Mouse (Mus musculus): ENCODE measurements at regions not wholly inside any gene's neighbourhood (a gene's known extent, or its start where the extent isn't known, plus 50 kb on each side); places are given as distances from the start of the nearest gene placed in this dataset.

DNA sequence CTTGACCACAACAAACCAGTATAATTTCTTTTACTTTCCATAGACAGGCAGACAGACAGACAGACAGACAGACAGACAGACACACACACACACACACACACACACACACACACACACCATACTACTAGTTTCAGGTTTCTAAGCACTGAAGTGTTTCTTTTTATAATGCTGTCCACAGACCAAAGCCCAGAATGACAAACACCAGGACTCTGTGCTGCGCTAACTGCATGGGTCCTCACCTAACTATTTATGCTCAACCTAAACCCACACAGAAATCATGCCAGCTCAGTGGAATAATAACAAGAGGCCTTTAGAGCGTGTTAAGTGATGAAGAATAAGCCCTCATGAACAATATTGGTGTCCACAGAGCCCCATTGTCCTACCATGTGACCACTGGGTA, 325.0 kb upstream of the Slc24a5 start:
- Histone ChIP-seq H3K9ac (ENCODE audit: low read length) (no peak overlapping the region), H3K27ac (ENCODE audit: low read length) (peak overlapping the region; percentile 83), H3K27me3 (ENCODE audit: control insufficient read depth, insufficient read depth, low read length) (no peaks in the 10 kb centered on the region), H3K4me2 (ENCODE audit: low read depth, low read length) (no peak overlapping the region), H3K9me3 (replicated peaks; ENCODE audit: control insufficient read depth, low read length) (no peaks in the 10 kb centered on the region), H3K36me3 (ENCODE audit: control insufficient read depth, insufficient read depth) (no peaks in the 10 kb centered on the region), H3K4me1 (ENCODE audit: control insufficient read depth, insufficient read depth, low read length) (peaks cover 17% of the 10 kb centered on the region; the same call in 1 of the 2 replicates), H3K4me3 (ENCODE audit: low read length) (no peak overlapping the region)
- 51% methylated on average over 2 of the region's 2 CpGs for WGBS
- peak; percentile 66; the same call in 1 of the 2 replicates for ATAC-seq (replicated peaks; ENCODE audit: extremely low read depth, insufficient read depth, low FRiP score)

DNA sequence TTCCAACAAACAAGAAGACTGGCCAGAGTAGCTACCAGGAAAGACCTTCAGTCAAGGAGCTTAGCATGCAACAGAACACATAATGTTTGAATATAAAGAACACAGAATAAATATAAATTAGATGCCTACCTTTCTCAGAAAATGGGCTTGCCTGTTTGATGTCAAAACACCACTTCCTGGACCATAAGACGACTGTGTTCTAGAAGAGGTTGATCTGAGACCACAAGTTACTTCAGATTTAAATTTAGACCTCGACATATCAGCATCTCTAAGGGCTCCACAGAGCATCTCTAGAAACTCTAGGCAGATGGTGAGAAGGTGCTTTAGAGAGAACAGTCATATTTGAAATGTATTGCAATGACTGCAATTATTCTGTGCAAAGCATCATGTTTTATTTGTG, 322.9 kb upstream of the Slc24a5 start:
- 81% methylated on average over 2 of the region's 2 CpGs for WGBS
- no peaks in the 10 kb centered on the region for H3K9me3 ChIP-seq (replicated peaks; ENCODE audit: control insufficient read depth, low read length)
- no peaks in the 10 kb centered on the region for H3K36me3 ChIP-seq (ENCODE audit: control insufficient read depth, insufficient read depth)
- H3K27ac ChIP-seq (ENCODE audit: low read length), result no peak overlapping the region
- H3K27me3 ChIP-seq (ENCODE audit: control insufficient read depth, insufficient read depth, low read length), result no peaks in the 10 kb centered on the region
- no peak overlapping the region for H3K4me3 ChIP-seq (ENCODE audit: low read length)
- H3K4me1 ChIP-seq (ENCODE audit: control insufficient read depth, insufficient read depth, low read length), result peaks cover 22% of the 10 kb centered on the region; the same call in 1 of the 2 replicates
- H3K4me2 ChIP-seq (ENCODE audit: low read depth, low read length), result no peak overlapping the region
- H3K9ac ChIP-seq (ENCODE audit: low read length), result no peak overlapping the region
- ATAC-seq (replicated peaks; ENCODE audit: extremely low read depth, insufficient read depth, low FRiP score), result no peak

DNA sequence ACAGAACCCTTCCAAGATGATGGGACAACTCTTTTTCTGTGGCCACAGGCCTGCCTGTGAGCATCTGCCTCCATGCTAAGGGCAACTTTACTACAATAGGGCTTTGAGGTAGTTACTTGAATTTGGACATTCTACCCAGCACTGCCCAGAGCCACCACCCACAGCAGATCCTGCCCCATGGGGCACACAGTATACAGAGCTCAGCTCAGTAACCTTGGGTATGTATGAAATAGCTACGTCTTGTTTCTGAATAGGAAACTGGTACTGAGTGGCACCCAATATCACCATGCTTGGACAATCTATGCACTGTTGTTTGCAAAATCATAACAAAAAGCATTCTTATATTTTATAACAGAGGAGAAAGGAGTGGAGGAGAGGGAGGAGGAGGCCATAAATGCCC, 320.8 kb upstream of the Slc24a5 start:
- H3K27ac ChIP-seq (ENCODE audit: low read length), result peak overlapping the region; percentile 78
- no peak overlapping the region for H3K9ac ChIP-seq (ENCODE audit: low read length)
- H3K4me1 ChIP-seq (ENCODE audit: control insufficient read depth, insufficient read depth, low read length), result peaks cover 19% of the 10 kb centered on the region; the same call in 1 of the 2 replicates
- ATAC-seq (replicated peaks; ENCODE audit: extremely low read depth, insufficient read depth, low FRiP score), result no peak
- no peaks in the 10 kb centered on the region for H3K36me3 ChIP-seq (ENCODE audit: control insufficient read depth, insufficient read depth)
- no peak overlapping the region for H3K4me3 ChIP-seq (ENCODE audit: low read length)
- H3K4me2 ChIP-seq (ENCODE audit: low read depth, low read length), result no peak overlapping the region
- no peaks in the 10 kb centered on the region for H3K9me3 ChIP-seq (replicated peaks; ENCODE audit: control insufficient read depth, low read length)
- 72% methylated on average over 1 of the region's 1 CpGs for WGBS
- no peaks in the 10 kb centered on the region for H3K27me3 ChIP-seq (ENCODE audit: control insufficient read depth, insufficient read depth, low read length)

DNA sequence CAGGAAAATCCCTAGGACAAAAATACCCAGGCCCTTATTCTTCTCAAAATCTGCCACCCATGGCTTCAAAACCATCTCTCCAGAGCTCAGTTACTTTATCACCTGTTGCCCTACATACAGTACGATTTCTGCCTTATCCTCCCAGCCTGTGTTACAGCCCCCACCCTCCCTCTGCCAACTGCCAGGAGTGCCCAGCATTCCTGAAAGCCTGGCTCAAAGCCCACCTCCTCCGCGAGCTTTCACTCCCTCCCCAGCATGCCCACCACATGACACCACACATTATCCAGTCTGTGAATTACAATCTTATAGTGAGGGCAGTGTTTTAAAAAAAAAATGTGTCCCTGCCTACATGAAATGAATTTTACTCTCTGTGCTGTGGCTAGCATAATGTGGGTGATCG, 320.3 kb upstream of the Slc24a5 start:
- 35% methylated on average over 4 of the region's 4 CpGs for WGBS
- Histone ChIP-seq H3K9me3 (replicated peaks; ENCODE audit: control insufficient read depth, low read length) (no peaks in the 10 kb centered on the region), H3K4me2 (ENCODE audit: low read depth, low read length) (no peak overlapping the region), H3K27ac (ENCODE audit: low read length) (peak overlapping the region; percentile 78), H3K9ac (ENCODE audit: low read length) (no peak overlapping the region), H3K27me3 (ENCODE audit: control insufficient read depth, insufficient read depth, low read length) (no peaks in the 10 kb centered on the region), H3K4me1 (ENCODE audit: control insufficient read depth, insufficient read depth, low read length) (peaks cover 17% of the 10 kb centered on the region; the same call in 1 of the 2 replicates), H3K36me3 (ENCODE audit: control insufficient read depth, insufficient read depth) (no peaks in the 10 kb centered on the region), H3K4me3 (ENCODE audit: low read length) (no peak overlapping the region)
- peak; percentile 91 for ATAC-seq (replicated peaks; ENCODE audit: extremely low read depth, insufficient read depth, low FRiP score)

DNA sequence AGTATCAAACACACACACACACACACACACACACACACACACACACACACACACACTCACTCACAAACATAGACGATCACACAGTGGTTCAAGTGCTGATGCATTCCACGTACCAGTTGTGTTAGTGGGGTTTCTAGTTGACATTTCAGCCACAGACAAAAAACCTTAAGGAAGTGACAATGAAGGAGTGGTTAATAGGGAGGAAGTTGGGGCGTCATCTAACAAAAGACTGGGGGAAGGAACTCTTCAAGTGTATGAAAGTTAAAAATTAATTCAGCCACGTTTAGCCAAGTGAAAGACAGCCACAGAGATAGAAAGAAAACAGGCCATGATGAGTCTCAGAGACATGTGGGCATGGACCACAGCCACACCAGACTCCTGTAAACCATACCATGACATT, 316.1 kb upstream of the Slc24a5 start:
- WGBS, result 60% methylated on average over 4 of the region's 4 CpGs
- Histone ChIP-seq H3K27me3 (ENCODE audit: control insufficient read depth, insufficient read depth, low read length) (no peaks in the 10 kb centered on the region), H3K4me3 (ENCODE audit: low read length) (no peak overlapping the region), H3K4me1 (ENCODE audit: control insufficient read depth, insufficient read depth, low read length) (peaks cover 12% of the 10 kb centered on the region; the same call in 1 of the 2 replicates), H3K9me3 (replicated peaks; ENCODE audit: control insufficient read depth, low read length) (no peaks in the 10 kb centered on the region), H3K4me2 (ENCODE audit: low read depth, low read length) (no peak overlapping the region), H3K27ac (ENCODE audit: low read length) (no peak overlapping the region), H3K9ac (ENCODE audit: low read length) (no peak overlapping the region), H3K36me3 (ENCODE audit: control insufficient read depth, insufficient read depth) (no peaks in the 10 kb centered on the region)
- no peak for ATAC-seq (replicated peaks; ENCODE audit: extremely low read depth, insufficient read depth, low FRiP score)

DNA sequence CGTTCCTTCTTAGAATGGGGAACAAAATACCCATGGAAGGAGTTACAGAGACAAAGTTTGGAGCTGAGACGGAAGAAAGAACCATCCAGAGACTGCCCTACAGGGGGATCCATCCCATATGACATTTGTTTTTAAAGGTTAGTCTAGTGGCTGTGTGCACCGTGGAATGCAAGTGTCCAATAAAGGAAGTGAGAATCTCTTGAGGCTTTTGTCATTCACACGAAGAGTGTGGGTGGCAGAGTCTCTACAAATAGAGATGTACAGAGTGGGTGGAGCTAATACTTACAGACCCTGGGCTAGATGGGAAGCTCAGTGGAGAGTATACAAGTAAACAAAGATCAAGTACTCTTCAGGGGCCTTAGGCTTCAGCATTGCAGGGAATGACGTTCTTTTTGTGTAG, 314.2 kb upstream of the Slc24a5 start:
- no peak for ATAC-seq (replicated peaks; ENCODE audit: extremely low read depth, insufficient read depth, low FRiP score)

DNA sequence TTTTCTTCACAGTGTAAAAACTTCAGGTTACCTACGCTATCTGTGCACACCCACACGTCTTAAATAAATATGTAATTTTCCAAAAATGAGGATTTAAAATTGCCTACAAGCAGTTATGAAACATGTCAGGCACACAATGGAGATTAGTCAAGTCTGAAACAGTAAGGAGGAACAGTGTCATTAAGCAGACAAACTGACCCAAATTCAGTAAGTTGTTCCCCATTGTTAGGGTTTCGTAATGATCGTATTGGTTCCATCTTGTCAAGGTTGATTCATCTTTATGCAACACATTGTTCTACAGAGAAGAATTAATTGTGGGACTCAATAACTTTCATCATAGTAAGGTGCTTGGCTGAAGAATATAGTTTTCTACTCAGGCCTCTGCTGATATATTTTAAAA, 312.7 kb upstream of the Slc24a5 start:
- H3K36me3 ChIP-seq (ENCODE audit: control insufficient read depth, insufficient read depth), result no peaks in the 10 kb centered on the region
- H3K27me3 ChIP-seq (ENCODE audit: control insufficient read depth, insufficient read depth, low read length), result no peaks in the 10 kb centered on the region
- H3K4me1 ChIP-seq (ENCODE audit: control insufficient read depth, insufficient read depth, low read length), result no peaks in the 10 kb centered on the region
- H3K4me3 ChIP-seq (ENCODE audit: low read length), result no peak overlapping the region
- WGBS, result 88% methylated on average over 4 of the region's 4 CpGs
- H3K9me3 ChIP-seq (replicated peaks; ENCODE audit: control insufficient read depth, low read length), result no peaks in the 10 kb centered on the region
- no peak overlapping the region for H3K27ac ChIP-seq (ENCODE audit: low read length)
- no peak for ATAC-seq (replicated peaks; ENCODE audit: extremely low read depth, insufficient read depth, low FRiP score)
- H3K9ac ChIP-seq (ENCODE audit: low read length), result no peak overlapping the region
- no peak overlapping the region for H3K4me2 ChIP-seq (ENCODE audit: low read depth, low read length)

More for the DNA sequence above, 314.2 kb upstream of the Slc24a5 start:
- Histone ChIP-seq H3K27ac (ENCODE audit: low read length) (no peak overlapping the region), H3K27me3 (ENCODE audit: control insufficient read depth, insufficient read depth, low read length) (no peaks in the 10 kb centered on the region), H3K9me3 (replicated peaks; ENCODE audit: control insufficient read depth, low read length) (no peaks in the 10 kb centered on the region), H3K4me3 (ENCODE audit: low read length) (no peak overlapping the region), H3K4me1 (ENCODE audit: control insufficient read depth, insufficient read depth, low read length) (no peaks in the 10 kb centered on the region), H3K4me2 (ENCODE audit: low read depth, low read length) (no peak overlapping the region), H3K36me3 (ENCODE audit: control insufficient read depth, insufficient read depth) (no peaks in the 10 kb centered on the region), H3K9ac (ENCODE audit: low read length) (no peak overlapping the region)
- WGBS, result 71% methylated on average over 5 of the region's 5 CpGs

DNA sequence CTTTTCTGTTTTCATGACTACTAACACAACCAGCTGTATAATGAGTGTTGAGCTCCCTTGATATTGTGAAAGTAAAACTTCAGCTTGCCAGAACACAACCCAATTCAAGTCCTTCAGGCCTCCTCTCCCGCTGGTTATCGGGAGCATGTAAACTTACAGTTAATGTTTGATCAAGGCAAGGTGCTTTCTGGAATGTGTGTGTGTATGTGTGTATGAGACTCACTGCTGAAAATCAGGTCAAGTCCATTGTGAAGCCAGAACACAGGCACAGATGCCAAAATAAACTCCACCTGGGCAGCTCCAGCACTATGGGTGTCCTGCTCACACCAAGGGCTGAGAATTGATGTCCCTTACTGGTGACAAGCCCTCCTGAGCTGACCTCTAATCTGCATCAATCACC, 308.9 kb upstream of the Slc24a5 start:
- ATAC-seq (replicated peaks; ENCODE audit: extremely low read depth, insufficient read depth, low FRiP score), result no peak

DNA sequence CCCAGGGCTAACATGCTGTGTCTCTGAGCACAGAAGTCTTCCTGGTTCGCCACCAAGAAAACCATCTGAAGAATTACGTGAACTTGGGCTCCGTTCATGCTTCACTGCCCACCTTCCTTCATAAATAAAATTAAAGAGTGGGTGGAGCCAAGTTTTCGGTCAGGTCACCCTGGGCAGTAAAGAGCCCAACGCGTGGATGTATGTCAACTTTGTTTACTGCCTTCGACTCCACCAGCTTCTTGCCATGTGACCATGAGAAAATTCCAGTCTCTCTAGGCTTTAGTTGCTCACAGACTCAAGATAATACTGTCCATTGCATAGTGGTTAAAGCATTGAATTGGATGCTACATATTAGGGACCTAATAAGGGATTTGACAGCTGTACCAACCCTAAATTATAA, 304.3 kb upstream of the Slc24a5 start:
- no peak overlapping the region for H3K4me3 ChIP-seq (ENCODE audit: low read length)
- no peak overlapping the region for H3K27ac ChIP-seq (ENCODE audit: low read length)
- no peak overlapping the region for H3K4me2 ChIP-seq (ENCODE audit: low read depth, low read length)
- H3K27me3 ChIP-seq (ENCODE audit: control insufficient read depth, insufficient read depth, low read length), result no peaks in the 10 kb centered on the region
- no peak for ATAC-seq (replicated peaks; ENCODE audit: extremely low read depth, insufficient read depth, low FRiP score)
- WGBS, result 88% methylated on average over 7 of the region's 7 CpGs
- H3K9ac ChIP-seq (ENCODE audit: low read length), result no peak overlapping the region
- H3K4me1 ChIP-seq (ENCODE audit: control insufficient read depth, insufficient read depth, low read length), result no peaks in the 10 kb centered on the region
- no peaks in the 10 kb centered on the region for H3K36me3 ChIP-seq (ENCODE audit: control insufficient read depth, insufficient read depth)
- H3K9me3 ChIP-seq (replicated peaks; ENCODE audit: control insufficient read depth, low read length), result no peaks in the 10 kb centered on the region

More for the DNA sequence above, 308.9 kb upstream of the Slc24a5 start:
- no peaks in the 10 kb centered on the region for H3K36me3 ChIP-seq (ENCODE audit: control insufficient read depth, insufficient read depth)
- H3K27ac ChIP-seq (ENCODE audit: low read length), result no peak overlapping the region
- no peaks in the 10 kb centered on the region for H3K9me3 ChIP-seq (replicated peaks; ENCODE audit: control insufficient read depth, low read length)
- 83% methylated on average over 2 of the region's 2 CpGs for WGBS
- no peaks in the 10 kb centered on the region for H3K27me3 ChIP-seq (ENCODE audit: control insufficient read depth, insufficient read depth, low read length)
- no peak overlapping the region for H3K9ac ChIP-seq (ENCODE audit: low read length)
- no peak overlapping the region for H3K4me3 ChIP-seq (ENCODE audit: low read length)
- H3K4me1 ChIP-seq (ENCODE audit: control insufficient read depth, insufficient read depth, low read length), result no peaks in the 10 kb centered on the region
- no peak overlapping the region for H3K4me2 ChIP-seq (ENCODE audit: low read depth, low read length)

Data from heart, embryonic 16.5 days (tissue).